Mouse (Mus musculus) neutrophil, adult 83 days (primary cell): ENCODE results near the gene Bpifb4. TPM values are rescaled to one million over a fixed set of nuclear protein-coding genes. Genes with fewer than 3 reads are reported as not detected.

ENCODE experiments used
- total RNA-seq, 2 experiments: library from RNA; stranded (reverse); gene quantifications; one replicate each; pipeline ENCODE4 v1.2.4; 2023

Bpifb4 gene
- not detected for total RNA-seq

GRCm38 (mm10) chr2:153937843-153938242, at the start of gene Bpifb4:
Gene Bpifb4, plus strand, starts transcription at chr2:153938212.

GRCm38 (mm10) chr2:153900088-153900487, 37.9 kb upstream of the Bpifb4 start, which contains the start of gene Bpifb6:
Gene Bpifb6, plus strand, starts transcription at chr2:153900388.

GRCm38 (mm10) chr2:153917930-153918329, 20.1 kb upstream of the Bpifb4 start, which contains the start of gene Bpifb3:
Gene Bpifb3, plus strand, starts transcription at chr2:153918230.

GRCm38 (mm10) chr2:153974582-153974981, 36.6 kb downstream of the Bpifb4 start, which contains the start of gene Bpifa6:
Gene Bpifa6, plus strand, starts transcription at chr2:153974945.

GRCm38 (mm10) chr2:154007965-154008364, 70.0 kb downstream of the Bpifb4 start, which contains the start of gene Bpifa2:
Gene Bpifa2, plus strand, starts transcription at chr2:154008265.

Other genes with a start within 250 kb of the Bpifb4 start
- gene Dnmt3c, start 241.6 kb upstream of the Bpifb4 start, total RNA-seq = under 1 TPM in 1 of 2 experiments, not detected in 1; 0.37 TPM
- gene Mapre1, start 196.9 kb upstream of the Bpifb4 start, total RNA-seq = 100 to 1,000 TPM; 116 to 127 TPM
- under 1 TPM in 1 of 2 experiments, not detected in 1; 0.79 TPM for gene Efcab8, start 158.3 kb upstream of the Bpifb4 start, total RNA-seq
- gene Sun5, start 67.1 kb upstream of the Bpifb4 start, total RNA-seq = not detected
- gene Bpifb2, start 63.2 kb upstream of the Bpifb4 start, total RNA-seq = not detected
- gene Bpifb6, start 37.8 kb upstream of the Bpifb4 start, total RNA-seq = not detected
- gene Bpifb3, start 20.0 kb upstream of the Bpifb4 start, total RNA-seq = not detected
- gene Bpifa6, start 36.7 kb downstream of the Bpifb4 start, total RNA-seq = not detected
- not detected for gene Bpifa2, start 70.1 kb downstream of the Bpifb4 start, total RNA-seq
- gene Bpifa3, start 192.1 kb downstream of the Bpifb4 start, total RNA-seq = not detected
- not detected for gene Bpifa1, start 204.7 kb downstream of the Bpifb4 start, total RNA-seq
- not detected for gene Bpifa5, start 224.4 kb downstream of the Bpifb4 start, total RNA-seq